Mouse (Mus musculus) heart, postnatal 0 days (tissue): ENCODE measurements around the gene Gipc1. TPM values are rescaled to one million over a fixed set of nuclear protein-coding genes. Genes with fewer than 3 reads are reported as not detected.

Experiments
- ATAC-seq: fragments of 200-750 bp; cut with Nextera tagmentation; 2 replicates; pipeline ENCODE4 v1.8.0; 2017; ENCODE audit warnings: low read depth, moderate number of reproducible peaks, moderate library complexity; ENCODE audit not compliant: insufficient read depth
- DNase-seq: peaks from one replicate; pipeline ENCODE4 v3.0.0-alpha.2; 2016; ENCODE audit warnings: low spot score
- H3K27ac ChIP-seq: fragments of 300-500 bp; sonication (generic); 2 replicates; pipeline ENCODE4 v1.5.1; 2014; ENCODE audit warnings: low read depth, mild to moderate bottlenecking
- H3K27me3 ChIP-seq: fragments of 300-500 bp; sonication (generic); 2 replicates; pipeline ENCODE4 v1.6.1; 2014; ENCODE audit warnings: low read length, mixed read lengths; ENCODE audit not compliant: control insufficient read depth, insufficient read depth
- H3K36me3 ChIP-seq: fragments of 300-500 bp; sonication (generic); replicated peaks from 2 replicates; pipeline ENCODE4 v1.6.1; 2014; ENCODE audit warnings: low read length, mixed read lengths; ENCODE audit not compliant: control insufficient read depth, insufficient read depth
- H3K4me1 ChIP-seq: fragments of 300-500 bp; sonication (generic); 2 replicates; pipeline ENCODE4 v1.6.1; 2014; ENCODE audit warnings: antibody characterized with exemption; ENCODE audit not compliant: control insufficient read depth, insufficient read depth
- H3K4me2 ChIP-seq: fragments of 300-500 bp; sonication (generic); 2 replicates; pipeline ENCODE4 v1.6.1; 2014; ENCODE audit warnings: low read depth, mild to moderate bottlenecking, low read length, moderate library complexity
- H3K4me3 ChIP-seq: fragments of 300-500 bp; sonication (generic); 2 replicates; pipeline ENCODE4 v1.5.1; 2014; ENCODE audit warnings: low read depth, low read length
- H3K9ac ChIP-seq: fragments of 300-500 bp; sonication (generic); replicated peaks from 2 replicates; pipeline ENCODE4 v1.6.1; 2014; ENCODE audit warnings: low read depth, low read length, mixed read lengths
- H3K9me3 ChIP-seq: fragments of 300-500 bp; sonication (generic); replicated peaks from 2 replicates; pipeline ENCODE4 v1.6.1; 2016; ENCODE audit warnings: low read length; ENCODE audit not compliant: control insufficient read depth
- CTCF ChIP-seq: IDR thresholded peaks from 2 replicates; pipeline ENCODE4 v1.5.1; 2016; ENCODE audit warnings: antibody characterized with exemption, control low read depth, low read depth
- EP300 ChIP-seq: IDR thresholded peaks from 2 replicates; pipeline ENCODE4 v1.6.1; 2016; ENCODE audit warnings: antibody characterized with exemption, low read depth
- WGBS: fragments of 180-500 bp; shearing (Covaris S2); extraction: QIAGEN DNeasy Blood & Tissue Kit; methylation state at CpG from one replicate; pipeline ENCODE4 v1.1.7; 2014; 5-methylcytosine and 5-hydroxymethylcytosine counted together
- polyA plus RNA-seq: library from polyadenylated mRNA; unstranded; fragments of >200 nt; fragmentation: Nextera tagmentation; extraction: Ambion mirVana; gene quantifications from 2 replicates; pipeline ENCODE4 v1.2.1, GENCODE M21; 2015
- total RNA-seq: library from RNA; depleted of rRNA; stranded (reverse); fragments of >200 nt; gene quantifications from 2 replicates; pipeline ENCODE4 v1.2.3, GENCODE M21; 2014; ENCODE audit warnings: low replicate concordance

Gene Gipc1
- total and polyA plus RNA-seq, 2 experiments from 2014 or later: 82.6 to 101 TPM

DNA sequence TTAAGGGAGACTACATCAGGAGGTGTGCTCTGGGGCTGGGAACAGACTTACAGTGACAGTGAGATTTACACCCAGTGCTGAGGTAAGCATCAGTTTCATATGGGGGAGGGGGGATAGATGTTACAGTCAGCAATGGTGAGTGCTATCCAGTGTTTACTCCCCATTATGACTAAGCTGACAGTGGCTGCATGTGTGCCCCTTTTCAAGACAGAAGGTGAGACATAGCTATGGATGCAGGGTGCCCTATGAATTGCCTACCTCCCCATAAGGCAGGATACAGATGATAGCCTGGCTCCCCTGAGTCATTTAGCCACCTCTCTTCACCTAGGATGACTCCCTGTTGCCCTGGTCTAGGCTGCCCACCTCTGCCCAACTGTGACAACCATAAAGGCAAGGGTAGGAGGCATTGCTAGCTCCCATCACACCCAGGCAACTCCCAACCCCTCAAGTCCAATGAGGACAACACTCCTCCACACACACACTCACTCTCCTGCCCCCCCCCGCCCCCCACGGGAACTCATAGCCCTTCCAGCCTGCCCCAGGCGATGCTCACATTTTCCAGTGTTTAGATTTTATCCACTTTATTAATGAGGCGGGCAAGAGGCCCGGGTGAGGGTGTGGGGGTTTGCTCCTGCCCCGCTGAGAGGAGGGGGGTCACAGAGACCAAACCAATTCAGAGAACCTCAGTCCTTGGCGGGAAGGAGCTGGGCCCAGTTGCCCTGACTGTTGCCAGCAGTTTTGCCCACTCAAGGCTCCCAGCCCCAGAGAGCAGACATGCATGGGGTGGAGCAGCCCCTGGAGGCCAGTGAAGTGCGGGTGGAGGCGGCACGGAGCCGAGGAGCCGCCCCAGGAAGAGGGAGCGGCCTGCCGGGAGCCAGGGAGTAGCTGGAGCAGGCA, 13.7 kb downstream of the Gipc1 start, which contains the start of gene Ptger1:
TSS of gene Ptger1 (plus strand) at position 710 of the 897 bp plus-strand sequence.
- Histone ChIP-seq H3K4me1 (peaks cover 33% of the 10 kb centered on the region), H3K27ac (peak within 1 kb of the TSS; percentile 56), H3K4me2 (0 out of 2 replicates have a peak within 1 kb of the TSS, but pooled peaks have one; percentile 16), H3K27me3 (peaks cover 6% of the 10 kb centered on the region; the same call in 1 of the 2 replicates), H3K36me3 (peaks cover 20% of the 10 kb centered on the region), H3K4me3 (no peak within 1 kb of the TSS), H3K9ac (no peak within 1 kb of the TSS), H3K9me3 (no peaks in the 10 kb centered on the region)
- WGBS: 24% methylated on average over 14 of the region's 14 CpGs
- ATAC-seq: peak; percentile 34
- DNase-seq: no peak
- TF ChIP-seq EP300 (no peak), CTCF (no peak)

DNA sequence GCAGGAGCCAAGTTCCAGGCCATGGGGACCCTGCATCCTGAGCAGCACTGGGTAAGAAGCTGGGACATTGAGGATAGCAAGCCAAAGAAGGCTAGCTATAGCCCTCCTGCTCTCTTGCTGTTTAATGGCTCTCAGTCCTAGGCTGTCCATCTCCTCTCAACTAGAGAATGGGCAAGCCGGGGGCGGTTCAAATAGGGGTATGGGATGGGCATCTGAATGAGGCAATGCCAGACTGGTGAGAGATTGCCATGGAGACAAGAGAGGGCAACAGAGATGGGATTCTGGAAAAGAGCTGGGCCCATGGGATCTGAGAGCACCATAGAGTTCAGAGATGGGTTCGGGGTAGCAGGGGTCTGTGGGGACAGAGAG, 14.4 kb downstream of the Gipc1 start:
- Histone ChIP-seq H3K4me3 (no peak overlapping the region), H3K9me3 (no peaks in the 10 kb centered on the region), H3K4me1 (peaks cover 28% of the 10 kb centered on the region), H3K27ac (peak overlapping the region; percentile 56), H3K27me3 (peaks cover 6% of the 10 kb centered on the region; the same call in 1 of the 2 replicates), H3K4me2 (0 out of 2 replicates have a peak overlapping the region, but pooled peaks have one; percentile 16), H3K9ac (no peak overlapping the region), H3K36me3 (peaks cover 26% of the 10 kb centered on the region)
- no peak for TF ChIP-seq EP300
- no peak for TF ChIP-seq CTCF
- no peak for ATAC-seq
- no peak for DNase-seq
- WGBS: 93% methylated on average over 3 of the region's 3 CpGs

DNA sequence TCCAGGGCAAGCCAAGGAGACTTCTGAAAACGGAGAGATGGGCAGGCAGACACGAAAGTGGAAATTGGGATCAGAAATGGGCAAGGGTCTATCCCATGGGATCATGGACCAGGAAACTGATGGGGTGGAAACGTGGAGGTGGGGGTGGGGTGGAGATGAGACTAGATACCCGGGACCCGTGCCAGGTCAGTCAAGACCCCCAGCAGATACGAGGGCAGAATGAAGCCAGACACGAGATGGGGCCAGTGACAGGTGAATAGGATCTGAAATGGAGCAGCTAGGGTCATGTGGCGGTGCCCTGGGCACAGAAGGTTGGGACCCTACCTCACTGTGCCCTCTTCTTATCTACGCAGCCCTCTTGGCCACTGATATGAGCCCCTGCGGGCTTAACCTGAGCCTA, 15.0 kb downstream of the Gipc1 start:
- H3K27ac ChIP-seq: no peak overlapping the region
- DNase-seq (no peak), ATAC-seq (no peak)
- H3K9ac ChIP-seq: no peak overlapping the region
- H3K4me2 ChIP-seq: no peak overlapping the region
- H3K4me1 ChIP-seq: peaks cover 22% of the 10 kb centered on the region
- TF ChIP-seq CTCF (no peak), EP300 (no peak)
- 78% methylated on average over 10 of the region's 10 CpGs for WGBS
- H3K36me3 ChIP-seq: peaks cover 33% of the 10 kb centered on the region
- peaks cover 6% of the 10 kb centered on the region; the same call in 1 of the 2 replicates for H3K27me3 ChIP-seq
- H3K4me3 ChIP-seq: no peak overlapping the region
- no peaks in the 10 kb centered on the region for H3K9me3 ChIP-seq

DNA sequence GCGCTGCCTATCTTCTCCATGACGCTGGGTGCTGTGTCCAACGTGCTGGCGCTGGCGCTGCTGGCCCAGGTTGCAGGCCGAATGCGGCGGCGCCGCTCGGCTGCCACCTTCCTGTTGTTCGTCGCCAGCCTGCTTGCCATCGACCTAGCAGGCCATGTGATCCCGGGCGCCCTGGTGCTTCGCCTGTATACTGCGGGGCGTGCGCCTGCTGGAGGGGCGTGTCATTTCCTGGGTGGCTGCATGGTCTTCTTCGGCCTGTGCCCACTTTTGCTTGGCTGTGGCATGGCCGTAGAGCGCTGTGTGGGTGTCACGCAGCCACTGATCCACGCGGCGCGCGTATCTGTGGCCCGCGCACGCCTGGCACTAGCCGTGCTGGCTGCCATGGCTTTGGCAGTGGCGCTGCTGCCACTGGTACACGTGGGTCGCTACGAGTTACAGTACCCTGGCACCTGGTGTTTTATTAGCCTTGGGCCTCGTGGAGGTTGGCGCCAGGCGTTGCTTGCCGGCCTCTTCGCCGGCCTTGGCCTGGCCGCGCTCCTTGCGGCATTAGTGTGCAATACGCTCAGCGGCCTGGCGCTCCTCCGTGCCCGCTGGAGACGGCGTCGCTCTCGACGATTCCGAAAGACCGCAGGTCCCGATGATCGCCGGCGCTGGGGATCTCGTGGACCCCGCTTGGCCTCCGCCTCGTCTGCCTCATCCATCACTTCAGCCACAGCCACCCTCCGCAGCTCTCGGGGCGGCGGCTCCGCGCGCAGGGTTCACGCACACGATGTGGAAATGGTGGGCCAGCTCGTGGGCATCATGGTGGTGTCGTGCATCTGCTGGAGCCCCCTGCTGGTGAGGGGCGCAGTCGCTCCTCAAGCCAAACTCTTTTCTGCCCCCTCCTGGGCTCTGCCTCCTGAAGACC, 15.8 kb downstream of the Gipc1 start:
- Histone ChIP-seq H3K9me3 (no peaks in the 10 kb centered on the region), H3K4me3 (peak overlapping the region; percentile 34), H3K4me2 (peak overlapping the region; percentile 57), H3K9ac (no peak overlapping the region), H3K36me3 (peaks cover 39% of the 10 kb centered on the region), H3K27ac (no peak overlapping the region), H3K27me3 (peaks cover 6% of the 10 kb centered on the region; the same call in 1 of the 2 replicates), H3K4me1 (peaks cover 19% of the 10 kb centered on the region)
- peak; percentile 71 for TF ChIP-seq CTCF
- TF ChIP-seq EP300: no peak
- DNase-seq (peak; percentile 64), ATAC-seq (peak; percentile 47; the same call in 1 of the 2 replicates)
- 27% methylated on average over 80 of the region's 80 CpGs for WGBS

DNA sequence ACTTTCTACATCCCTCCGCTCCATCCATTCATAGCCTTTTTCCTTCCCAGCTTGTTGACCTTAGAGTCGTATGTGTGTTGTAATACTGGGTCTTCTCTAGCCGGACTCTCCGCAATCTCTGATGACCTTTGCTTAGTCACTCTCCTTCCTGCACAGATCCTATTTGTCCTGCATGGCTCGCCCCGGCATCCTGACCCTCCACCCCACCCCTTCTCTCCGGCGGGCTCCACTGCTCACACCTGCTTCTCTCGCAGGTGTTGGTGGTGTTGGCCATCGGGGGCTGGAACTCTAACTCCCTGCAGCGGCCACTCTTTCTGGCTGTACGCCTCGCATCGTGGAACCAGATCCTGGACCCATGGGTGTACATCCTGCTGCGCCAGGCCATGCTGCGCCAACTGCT, 16.5 kb downstream of the Gipc1 start:
- H3K36me3 ChIP-seq: peaks cover 43% of the 10 kb centered on the region
- DNase-seq (no peak), ATAC-seq (no peak)
- no peak overlapping the region for H3K9ac ChIP-seq
- no peak overlapping the region for H3K4me2 ChIP-seq
- no peaks in the 10 kb centered on the region for H3K9me3 ChIP-seq
- peaks cover 19% of the 10 kb centered on the region for H3K4me1 ChIP-seq
- no peak overlapping the region for H3K27ac ChIP-seq
- 80% methylated on average over 16 of the region's 16 CpGs for WGBS
- TF ChIP-seq EP300 (no peak), CTCF (no peak)
- H3K4me3 ChIP-seq: no peak overlapping the region
- H3K27me3 ChIP-seq: peaks cover 6% of the 10 kb centered on the region; the same call in 1 of the 2 replicates
